29 mouse cellular contexts compared by ENCODE assay signal in genomic region chr16:30879878-30880277, GRCm38 (mm10).
"Had no signal": no experiment of that assay in that cellular context is flagged by ENCODE, and none has a peak within 500 bp of the region (broad histone marks: within the 10 kb centered on the region; RNA-seq: fewer than 3 reads in every experiment).

No protein-coding gene starts in this region.

- H3K4me3 ChIP-seq: heart, embryonic 13.5 days; heart, embryonic 15.5 days; hindbrain, embryonic 10.5 days; hindbrain, embryonic 12.5 days; hindbrain, embryonic 13.5 days; hindbrain, embryonic 15.5 days; intestine, embryonic 15.5 days; kidney, embryonic 15.5 days; layer of hippocampus, adult 2 months; left cerebral cortex, adult 2 months had no signal

- DNase-seq: heart, postnatal 10 days; heart, postnatal 14 days; heart, postnatal 36 days; heart, postnatal 4 days; kidney, adult 11 months; kidney, adult 18-20 months; kidney, adult 2 months; kidney, adult 8-10 months; kidney, adult 9 months; kidney, postnatal 10 days; kidney, postnatal 14 days; kidney, postnatal 25 days; kidney, postnatal 36 days; kidney, postnatal 4 days; layer of hippocampus, adult 9-11 months; layer of hippocampus, postnatal 36 days had no signal

- H3K27ac ChIP-seq: heart, embryonic 13.5 days; heart, embryonic 15.5 days; hindbrain, embryonic 10.5 days; hindbrain, embryonic 12.5 days; hindbrain, embryonic 13.5 days; hindbrain, embryonic 14.5 days; hindbrain, embryonic 15.5 days; hindbrain, postnatal 0 days; intestine, embryonic 15.5 days; kidney, embryonic 15.5 days; kidney, postnatal 0 days; layer of hippocampus, adult 2 months; left cerebral cortex, adult 2 months had no signal
